Mouse (Mus musculus): ENCODE data around the gene Zfp423.

Zfp423 gene

DNA sequence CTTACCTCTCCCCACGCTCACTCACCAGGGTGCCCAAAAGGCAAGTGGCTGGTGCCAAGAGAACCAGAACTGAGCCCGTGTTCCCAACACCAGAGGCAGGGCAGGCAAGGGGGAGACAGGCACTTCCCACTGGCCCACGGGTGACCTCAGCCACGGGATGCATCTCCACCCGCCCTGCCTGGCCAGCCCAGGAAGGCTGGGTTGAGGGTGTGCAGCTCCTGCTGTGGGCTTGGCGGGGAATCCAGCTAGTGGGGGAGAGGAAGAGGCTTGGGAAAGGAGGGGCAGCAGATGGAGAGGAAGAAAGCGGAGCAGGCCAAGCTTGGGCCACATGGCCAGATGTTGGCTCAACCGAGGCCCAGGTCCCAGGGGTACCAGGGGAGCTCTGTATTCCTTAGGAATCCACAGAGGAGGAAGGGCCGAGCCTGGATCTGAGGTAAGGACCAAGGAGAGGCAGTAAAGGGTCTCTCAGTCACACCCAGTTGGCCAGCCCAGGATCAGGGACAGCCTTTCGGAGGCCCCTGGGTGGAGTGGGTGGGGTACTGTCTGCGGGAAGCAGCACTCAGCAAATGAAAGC, 155.0 kb downstream of the Zfp423 start:
- no peak for DNase-seq (ENCODE audit: low spot score in 2 of 2)

DNA sequence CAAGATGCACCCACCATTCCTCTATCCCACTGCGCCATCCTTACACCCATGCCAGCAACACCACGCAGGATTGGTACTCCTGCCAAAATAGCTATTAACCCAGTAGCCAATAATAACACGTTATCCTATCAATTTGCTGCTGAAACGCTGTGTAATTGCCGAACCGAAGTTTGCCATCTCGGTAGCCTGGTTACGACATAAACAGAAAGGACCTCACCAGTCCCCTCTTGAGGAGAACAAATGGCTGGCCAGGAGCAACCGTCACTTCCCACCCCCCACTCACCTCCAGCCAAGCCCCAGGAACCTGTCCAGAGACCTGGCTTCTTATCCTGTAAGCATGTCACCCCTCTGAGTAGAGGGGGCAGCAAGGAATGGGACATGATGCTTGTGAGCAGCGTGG, 156.0 kb downstream of the Zfp423 start:
- DNase-seq (ENCODE audit: low spot score in 2 of 2) = no peak

DNA sequence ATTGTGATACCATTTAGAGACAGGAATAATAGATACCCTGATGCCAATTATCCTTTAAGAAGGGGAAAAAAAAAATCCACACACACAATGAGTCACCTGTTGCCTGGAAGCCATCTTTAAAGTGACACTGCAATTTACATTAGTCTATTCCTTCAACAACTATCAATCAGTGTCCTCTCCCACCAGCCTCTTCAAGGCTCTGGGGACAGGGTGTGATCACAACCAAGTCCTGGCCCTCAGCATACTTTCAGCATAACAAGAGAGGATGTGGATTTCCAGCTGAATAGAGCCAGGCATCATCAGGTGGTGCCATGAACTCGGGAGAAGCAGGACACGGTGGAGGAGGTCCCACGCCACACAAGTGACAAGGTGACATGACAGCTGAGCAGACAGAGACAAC, 156.8 kb downstream of the Zfp423 start:
- DNase-seq (ENCODE audit: low spot score in 2 of 2) = no peak

DNA sequence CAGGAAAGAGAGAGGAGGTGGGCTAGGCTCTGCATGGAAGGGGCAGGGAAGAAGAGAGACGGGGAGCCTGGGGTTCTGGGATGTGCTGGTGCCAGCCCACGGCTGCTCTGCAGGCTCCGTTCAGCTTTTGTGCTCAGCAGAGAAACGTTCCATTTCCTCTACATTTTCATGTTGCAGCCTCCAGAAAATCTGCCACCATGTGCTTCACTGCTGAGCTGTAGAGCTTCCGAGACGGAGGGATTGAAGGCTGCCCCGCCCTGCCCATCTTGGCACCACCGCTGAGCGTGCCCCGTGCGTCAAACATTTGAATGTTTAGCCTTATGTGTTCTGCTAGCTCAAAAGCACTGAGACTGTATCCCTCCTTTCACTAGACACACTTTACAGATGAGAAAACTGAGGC, 159.3 kb downstream of the Zfp423 start:
- DNase-seq (ENCODE audit: low spot score in 2 of 2) = no peak

DNA sequence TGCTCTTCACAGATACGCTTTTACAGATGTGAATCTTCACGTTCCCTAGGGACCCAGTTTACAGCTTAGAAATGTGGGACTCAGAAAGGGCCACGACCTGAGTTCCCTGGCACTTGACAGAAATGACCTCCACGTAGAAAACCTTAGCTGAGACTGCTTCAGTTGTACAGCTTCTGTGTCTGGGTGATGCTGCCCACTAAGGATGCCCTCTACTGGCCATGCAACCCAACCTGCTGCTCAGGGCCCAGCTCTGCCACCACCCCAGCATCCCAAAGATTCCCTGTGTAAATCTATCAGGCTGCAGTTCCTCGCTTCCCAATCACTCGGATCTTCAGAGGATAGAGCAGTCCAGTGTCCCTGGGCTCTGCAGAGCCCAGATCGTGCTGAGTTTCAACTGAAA, 163.2 kb downstream of the Zfp423 start:
- DNase-seq (ENCODE audit: low spot score in 2 of 2) = peak in 1 of 2 experiments; percentile 47

DNA sequence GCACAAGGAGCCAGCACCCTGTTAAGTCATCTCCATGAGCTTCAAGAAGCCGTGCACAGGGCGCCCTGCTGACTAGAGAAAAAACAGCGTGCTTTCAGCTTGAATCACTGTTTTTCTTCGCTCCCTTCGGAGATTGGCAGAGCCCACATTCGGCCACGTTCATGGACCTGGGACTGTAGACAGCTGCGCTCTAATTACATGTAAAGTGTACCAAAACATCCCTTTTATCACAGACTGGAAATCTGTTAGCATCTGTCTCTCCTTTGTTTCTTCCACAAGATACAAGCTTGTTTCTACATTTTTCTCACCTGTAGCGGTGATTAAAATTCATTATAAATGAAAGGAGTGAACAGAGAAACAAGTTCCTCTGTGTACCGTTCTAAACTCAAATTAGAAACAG, 164.8 kb downstream of the Zfp423 start:
- no peak for DNase-seq (ENCODE audit: low spot score in 2 of 2)

DNA sequence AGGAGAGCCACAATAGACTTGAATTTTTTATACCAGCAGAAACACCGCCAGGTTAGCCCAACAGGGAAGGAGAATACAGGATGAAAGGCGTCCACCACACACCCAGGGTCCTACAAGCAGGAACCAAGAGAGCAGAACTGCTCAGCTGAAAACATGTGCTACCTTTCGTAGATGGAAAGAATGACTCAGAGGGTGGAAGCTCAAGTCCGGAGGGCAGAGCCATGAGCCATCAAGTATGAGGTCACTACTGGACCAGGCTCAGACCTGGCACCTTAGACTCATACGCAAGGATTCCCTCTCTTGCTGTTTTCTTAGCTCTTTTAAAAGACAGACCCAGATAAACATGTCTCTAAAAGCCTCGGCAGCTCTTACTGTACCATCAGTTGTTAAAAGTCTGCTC, 168.3 kb downstream of the Zfp423 start:
- DNase-seq (ENCODE audit: low spot score in 2 of 2) = no peak

DNA sequence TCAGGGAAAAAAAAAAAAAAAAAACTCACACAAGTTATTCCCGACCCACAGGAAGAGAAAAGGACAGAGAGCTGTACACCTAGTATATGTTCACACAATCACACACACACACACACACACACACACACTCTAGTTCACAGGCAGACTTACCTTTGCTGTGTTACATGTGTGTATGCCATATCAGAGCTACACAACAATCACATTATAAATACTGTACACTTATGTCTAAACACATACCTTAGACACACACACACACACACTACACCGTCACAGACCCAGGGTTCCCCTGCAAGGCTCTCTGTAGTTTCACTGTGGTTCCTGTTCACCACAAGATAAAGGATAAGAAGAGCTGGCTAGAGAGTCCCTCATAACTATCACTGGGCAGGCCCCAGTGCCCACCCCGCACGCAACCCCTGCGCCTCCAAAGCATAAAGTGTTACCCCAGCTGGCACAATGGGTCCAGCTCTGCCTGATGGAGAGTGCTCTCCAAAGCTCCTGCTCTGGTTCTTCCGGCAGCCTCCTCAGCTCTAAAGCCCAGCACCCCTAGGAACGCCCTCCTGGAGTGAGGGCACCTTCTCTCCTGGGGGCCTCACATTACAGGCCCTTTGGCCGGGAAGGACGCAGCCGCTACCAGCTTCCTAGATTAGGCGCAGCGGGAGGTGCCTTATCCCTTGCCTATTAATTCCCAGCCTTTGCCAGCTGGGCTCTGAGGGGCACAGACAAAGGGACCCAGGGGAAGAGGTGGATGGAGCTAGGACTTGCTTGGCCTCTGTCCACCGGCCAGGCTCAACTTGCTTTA, 174.6 kb downstream of the Zfp423 start:
- no peak for DNase-seq (ENCODE audit: low spot score in 2 of 2)

DNA sequence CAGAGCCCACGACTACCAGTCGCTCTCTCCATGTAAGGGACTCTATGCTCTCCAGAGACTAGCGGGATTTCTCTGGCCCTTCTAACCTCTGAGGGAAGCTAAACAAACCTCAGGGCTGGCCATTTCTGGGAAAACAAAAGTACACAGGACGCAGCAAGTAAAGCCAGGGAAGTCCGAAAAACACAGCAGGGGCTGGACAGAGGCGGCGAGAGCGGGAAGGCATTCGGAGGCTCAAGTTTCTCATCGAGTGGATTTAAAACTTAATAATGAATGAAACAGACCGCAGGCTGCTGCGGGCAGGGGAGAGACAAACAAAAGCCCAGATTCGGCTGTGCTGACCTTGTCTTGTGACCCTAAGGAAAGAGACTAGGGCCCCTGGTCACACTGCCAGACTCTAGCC, 175.2 kb downstream of the Zfp423 start:
- no peak for DNase-seq (ENCODE audit: low spot score in 2 of 2)

DNA sequence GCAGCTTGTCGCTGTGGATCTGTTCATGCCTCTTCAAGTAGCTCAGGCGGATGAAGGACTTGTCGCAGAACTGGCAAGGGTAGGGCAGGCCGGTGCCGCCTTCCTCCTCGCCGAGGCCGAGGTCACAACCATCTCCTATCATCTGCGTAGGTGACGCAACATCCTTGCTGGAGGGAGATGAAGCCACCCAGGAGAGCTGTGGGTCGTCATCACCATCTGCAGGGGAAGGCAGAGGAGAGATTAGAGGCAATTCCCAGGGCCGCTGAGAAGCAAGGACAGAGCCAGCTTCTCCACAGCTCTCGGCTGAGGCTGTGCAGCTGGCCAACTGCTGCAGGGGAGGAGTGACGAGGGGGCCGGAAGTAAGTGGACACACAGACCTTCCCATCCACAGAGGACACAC, 176.2 kb downstream of the Zfp423 start:
- DNase-seq (ENCODE audit: low spot score in 2 of 2) = no peak

DNA sequence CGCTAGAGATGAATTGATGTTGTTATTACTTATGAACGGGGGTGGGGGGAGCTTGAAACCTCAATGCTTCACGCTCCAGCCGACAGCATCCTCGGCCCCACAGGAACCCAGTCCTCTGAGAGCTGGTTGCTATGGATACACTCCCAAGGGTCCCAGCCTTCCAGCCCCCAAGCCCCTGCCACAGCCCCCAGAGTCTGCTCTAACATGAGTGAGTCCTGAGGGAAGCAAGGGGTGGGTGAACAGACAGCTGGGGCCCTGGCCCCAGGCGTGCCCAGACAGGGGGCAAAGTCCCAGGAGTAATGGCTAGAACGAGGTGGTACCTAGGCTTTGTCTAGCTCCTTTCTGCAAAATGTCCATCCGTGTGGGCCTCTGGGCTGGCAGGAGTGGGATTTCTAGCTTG, 181.8 kb downstream of the Zfp423 start:
- DNase-seq (ENCODE audit: low spot score in 2 of 2) = no peak

DNA sequence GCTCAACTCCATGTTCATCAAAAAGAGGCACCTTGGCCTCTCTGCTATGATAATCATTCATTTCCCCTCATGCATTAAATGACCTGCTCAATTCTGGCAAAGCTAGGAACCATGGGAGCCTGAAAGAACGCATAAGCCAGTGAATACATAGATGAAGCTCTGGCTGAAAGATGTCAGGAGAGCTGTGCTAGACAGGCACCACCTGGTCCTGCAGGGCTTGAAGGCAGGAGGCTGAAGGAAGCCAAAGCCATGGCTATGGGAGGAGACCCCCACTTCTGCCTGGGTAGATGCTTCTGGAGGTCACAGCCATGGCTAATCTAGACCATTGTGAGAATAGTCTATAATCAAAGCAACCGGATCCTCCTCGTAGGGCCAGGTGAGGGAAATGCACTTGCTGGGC, 183.5 kb downstream of the Zfp423 start:
- no peak for DNase-seq (ENCODE audit: low spot score in 2 of 2)

DNA sequence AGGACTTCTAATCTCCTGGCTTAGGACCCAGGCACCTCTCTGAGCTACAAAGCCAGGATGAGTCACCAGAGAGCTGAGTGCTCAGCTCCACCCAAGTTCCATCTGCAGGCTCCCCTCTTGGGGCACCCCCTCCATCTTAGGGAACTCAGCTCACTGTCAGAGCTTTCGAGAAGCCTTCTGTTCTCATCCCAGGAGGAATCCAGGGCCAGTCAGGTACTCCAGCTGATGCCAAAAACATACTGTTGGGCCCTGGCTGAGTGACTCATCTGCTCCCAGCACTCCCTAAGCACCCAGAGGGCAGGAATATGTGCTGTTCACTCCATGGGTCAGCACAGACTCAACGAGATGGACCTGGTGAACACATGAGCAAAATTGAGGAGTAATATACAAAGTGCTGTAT, 184.4 kb downstream of the Zfp423 start:
- no peak for DNase-seq (ENCODE audit: low spot score in 2 of 2)

DNA sequence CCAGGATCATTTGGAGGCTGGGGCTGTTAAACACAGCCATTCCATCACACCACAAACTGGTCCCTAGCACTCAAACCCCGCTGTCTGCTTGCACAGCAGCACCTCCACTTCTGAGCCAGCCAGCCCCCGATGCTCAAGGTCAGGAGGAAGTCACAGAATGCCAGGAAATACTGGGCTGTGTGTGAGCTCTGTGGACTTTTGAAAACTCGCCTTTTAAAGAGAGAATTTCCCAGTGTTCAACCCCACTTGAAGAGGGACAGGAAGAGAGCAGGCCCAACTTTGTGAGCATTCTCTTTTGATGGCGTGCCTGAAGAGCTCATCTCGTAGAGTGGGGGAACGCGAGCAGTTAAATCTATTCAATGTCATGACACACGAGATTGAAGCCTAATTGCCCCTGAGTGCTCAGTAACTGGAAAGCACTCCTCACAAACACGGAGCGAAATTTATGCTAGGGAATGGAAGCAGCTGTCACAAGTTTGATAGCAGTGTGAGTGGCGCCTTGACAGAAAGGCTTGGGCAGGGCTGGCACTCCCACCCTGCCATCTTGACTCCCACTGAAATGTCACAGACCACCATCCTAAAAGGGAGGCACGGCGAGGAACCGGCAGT, 186.4 kb downstream of the Zfp423 start:
- no peak for DNase-seq (ENCODE audit: low spot score in 2 of 2)

DNA sequence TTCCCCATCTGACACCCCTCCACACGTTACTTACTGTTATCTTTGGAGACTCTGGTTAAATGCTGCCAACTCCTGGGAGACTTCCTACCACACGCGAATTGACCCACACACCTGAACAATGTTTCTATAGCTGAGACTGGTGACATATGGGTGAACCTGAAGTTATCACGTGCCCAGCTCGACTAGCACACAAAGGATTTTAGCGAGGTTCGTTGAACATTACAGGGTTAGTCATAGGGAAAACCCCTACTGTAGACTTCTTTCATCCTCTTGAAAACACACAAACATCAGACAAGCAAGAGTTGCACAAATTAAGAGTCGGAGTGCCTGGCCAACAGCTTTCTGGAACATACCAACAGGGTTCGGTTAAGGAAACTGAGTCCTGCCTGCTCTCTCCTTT, 191.5 kb downstream of the Zfp423 start:
- no peak for DNase-seq (ENCODE audit: low spot score in 2 of 2)

DNA sequence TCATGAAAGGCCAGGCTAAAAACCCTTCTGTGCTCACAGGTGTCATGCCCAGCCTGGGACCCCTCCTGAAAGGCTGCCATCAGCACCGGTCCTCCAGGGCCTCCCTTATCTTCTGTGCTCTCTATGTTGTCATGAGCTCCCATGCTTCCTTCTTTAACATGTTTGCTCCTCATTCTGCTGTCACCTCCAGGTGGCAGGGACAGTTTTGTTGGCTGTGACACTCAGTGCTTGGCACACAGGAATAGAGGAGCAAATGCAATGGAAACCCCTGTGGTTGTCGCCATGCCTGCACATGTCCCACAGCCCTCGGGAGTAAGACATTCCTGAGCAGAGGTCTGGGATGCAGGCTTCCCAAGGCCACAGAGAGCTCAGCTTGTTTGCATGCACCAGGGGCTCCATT, 194.1 kb downstream of the Zfp423 start:
- no peak for DNase-seq (ENCODE audit: low spot score in 2 of 2)

DNA sequence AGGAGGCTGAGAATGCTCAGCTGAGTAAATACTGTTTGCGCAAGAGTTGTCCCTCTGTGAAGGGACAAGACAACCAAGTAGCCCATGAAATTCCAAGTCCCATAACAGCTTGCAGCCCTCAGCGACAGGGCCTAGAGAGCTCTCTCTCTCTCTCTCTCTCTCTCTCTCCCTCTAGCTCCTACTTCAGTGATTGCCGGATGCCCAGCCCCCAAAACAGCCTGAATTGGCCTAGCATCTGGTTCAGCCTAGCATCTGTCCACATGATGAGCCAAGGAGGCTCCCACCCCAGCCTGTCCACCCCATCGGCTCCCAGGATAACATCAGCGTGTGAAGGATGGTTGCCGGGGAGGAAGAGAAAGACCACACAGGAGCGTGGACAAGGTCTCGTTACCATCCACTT, 200.6 kb downstream of the Zfp423 start:
- no peak for DNase-seq (ENCODE audit: low spot score in 2 of 2)

DNA sequence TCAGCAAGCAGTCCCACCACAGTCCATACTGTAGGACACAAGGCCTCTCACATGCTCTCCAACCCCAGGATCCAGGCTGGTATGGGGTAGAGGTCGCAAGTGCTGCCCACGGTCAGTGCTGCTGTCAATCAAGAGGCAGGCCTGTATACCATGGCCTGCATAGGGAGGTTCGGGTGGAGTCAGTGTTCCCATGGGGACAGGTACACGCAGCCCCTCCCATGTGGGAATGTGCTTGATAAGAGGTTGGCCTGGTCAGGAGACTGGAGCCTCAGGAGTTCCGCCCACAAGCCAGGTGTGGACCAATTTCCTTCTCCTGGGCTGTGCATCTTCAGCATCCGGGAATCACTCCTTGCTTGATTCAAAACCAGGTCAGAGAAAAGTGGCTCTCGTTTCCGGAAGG, 204.5 kb downstream of the Zfp423 start:
- DNase-seq (ENCODE audit: low spot score in 2 of 2) = no peak

DNA sequence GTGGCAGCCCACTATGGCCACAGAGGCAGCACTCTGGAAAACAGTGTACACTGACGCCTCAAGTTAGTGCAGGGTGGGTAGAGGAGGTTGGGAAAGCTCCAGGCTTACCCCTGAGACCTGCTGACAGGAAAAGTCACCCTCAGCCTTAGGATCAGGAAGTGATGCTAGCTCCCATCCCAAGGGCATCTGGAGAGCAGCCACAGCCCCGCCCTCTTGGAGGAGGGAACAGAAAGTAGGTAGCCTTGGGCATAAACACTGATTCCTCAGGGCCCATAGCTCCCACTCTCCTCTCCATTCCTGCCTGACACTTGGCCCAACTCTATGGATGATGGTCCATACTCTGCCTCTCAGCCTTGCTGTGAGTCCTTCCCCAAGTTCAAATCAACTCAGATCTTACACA, 205.8 kb downstream of the Zfp423 start:
- no peak for DNase-seq (ENCODE audit: low spot score in 2 of 2)

DNA sequence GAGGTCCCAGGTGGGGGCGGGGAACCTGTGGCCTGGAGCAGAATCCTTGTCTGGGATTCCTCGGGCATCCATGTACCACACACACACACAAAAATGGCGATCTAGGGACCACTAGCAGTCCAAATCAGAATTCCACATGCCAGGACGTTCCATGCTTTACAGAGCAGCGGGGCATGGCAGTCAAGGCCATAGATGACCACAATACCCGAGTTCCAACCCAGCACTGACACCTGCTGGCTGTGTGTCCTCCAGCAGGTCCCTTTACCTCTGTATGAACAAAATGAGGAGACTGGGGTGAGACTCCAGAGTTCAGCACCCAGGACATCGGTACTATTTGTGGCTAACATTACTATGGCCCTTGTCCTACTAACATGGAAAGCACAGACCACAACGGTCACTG, 206.2 kb downstream of the Zfp423 start:
- no peak for DNase-seq (ENCODE audit: low spot score in 2 of 2)

DNA sequence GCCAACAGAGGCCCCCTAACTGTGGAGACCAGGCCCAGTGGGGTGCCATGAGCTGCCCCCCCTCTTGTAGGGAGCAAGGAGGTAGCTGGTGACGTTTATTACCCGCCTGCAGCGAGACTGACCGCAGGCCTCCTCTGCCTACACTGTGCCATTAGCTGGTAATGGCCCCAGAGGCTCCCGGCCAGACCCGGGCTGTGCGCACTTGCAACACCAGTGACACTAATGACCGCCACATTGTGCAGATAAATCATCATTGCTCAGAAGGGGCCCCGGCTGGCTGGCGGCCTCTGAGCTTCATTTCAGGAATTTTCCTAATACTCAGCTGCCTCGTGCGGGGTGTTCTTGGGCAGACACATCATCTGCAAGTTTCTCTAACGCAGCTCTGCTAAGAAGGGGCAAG, 206.7 kb downstream of the Zfp423 start:
- no peak for DNase-seq (ENCODE audit: low spot score in 2 of 2)

DNA sequence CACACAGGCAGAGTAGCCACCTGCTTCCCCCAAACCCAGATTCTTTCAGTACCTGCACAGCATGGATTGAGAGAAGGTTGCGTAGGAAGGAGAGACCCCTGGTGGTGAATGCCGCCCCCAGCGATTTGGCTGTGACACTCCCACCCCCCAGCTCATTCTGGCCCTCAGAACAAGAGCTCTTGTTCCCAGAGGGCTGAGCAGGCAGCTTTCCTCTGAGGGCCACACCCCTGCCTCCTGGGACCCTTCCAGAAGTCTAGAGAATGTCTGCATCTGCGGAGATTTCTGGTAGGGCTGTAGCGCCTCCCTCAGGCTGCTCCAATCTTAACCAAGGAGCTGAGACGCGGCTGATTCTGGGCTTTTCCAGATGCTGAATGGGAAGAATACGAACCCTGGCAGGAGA, 211.8 kb downstream of the Zfp423 start:
- DNase-seq (ENCODE audit: low spot score in 2 of 2) = peak in 1 of 2 experiments; percentile 55

DNA sequence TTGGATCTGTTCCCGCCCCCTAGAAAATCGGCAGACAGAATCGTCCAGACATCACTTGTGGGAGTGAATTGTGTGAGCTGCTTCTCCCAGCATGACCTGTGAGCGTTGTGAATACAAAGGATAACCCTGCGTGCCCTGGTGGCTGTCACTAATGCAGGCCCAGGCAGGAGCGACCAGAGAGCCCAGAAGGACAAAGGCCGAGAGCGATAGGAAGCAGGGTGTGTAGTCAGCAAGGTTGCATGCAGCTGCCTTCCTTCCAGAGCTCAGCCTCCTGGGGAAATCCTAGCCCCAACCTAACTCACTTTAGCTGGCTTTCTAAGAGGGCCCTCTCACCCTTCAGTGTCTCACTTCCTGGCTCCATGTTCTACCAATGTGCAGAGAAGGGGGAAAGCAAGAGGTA, 212.3 kb downstream of the Zfp423 start:
- DNase-seq (ENCODE audit: low spot score in 2 of 2) = no peak
